18 mouse cellular contexts compared by ENCODE assay signal in the genomic region with DNA sequence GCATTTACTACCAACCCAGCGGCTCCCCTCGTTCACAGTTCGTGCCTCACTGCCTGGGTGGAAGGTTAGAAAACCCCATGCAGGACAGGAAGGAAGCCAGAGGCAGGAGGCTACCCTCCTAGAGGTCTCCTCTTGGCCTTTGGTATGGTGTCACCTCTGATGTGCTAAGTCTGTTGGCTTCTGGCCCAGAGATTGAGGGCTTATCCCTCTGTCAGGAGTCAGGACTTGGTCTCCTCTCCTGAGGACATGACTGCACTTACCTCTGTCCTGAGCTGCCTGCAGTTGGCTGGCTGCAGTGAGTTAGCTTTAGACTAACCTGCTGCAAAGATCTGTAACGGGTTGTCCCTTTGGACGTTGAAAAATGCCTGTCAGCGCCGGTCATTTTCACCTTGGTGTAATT.
A peak's percentile ranks its signal among the peaks of the same experiment; 100 is the strongest.
DNase-seq lines count a peak whose midpoint lies in the region; ATAC-seq and TF ChIP-seq lines count a peak whose summit lies in the region.
"Had no signal": no experiment of that assay in that cellular context is flagged by ENCODE, and none has a peak within 500 bp of the region (broad histone marks: within the 10 kb centered on the region; RNA-seq: fewer than 3 reads in every experiment).

No protein-coding gene starts in this region.

- no peak for ATAC-seq in heart, embryonic 11.5 days (replicated peaks; ENCODE audit: insufficient number of reproducible peaks, low FRiP score, low TSS enrichment)
- ATAC-seq in megakaryocyte, adult 5-6 weeks (ENCODE audit: poor library complexity, severe bottlenecking), result peak; percentile 7; the same call in 1 of the 2 replicates
- ATAC-seq: forebrain, embryonic 15.5 days; inflammation-experienced regulatory T-cells, adult 6 months had no signal

- H3K79me2 ChIP-seq in liver, adult 2 months (ENCODE audit: control insufficient read depth, insufficient read depth, low read length), result peaks cover 16% of the 10 kb centered on the region; the same call in 1 of the 2 replicates

- H3K27ac ChIP-seq in heart, embryonic 11.5 days (ENCODE audit: low read depth, low read length), result no peak overlapping the region
- H3K27ac ChIP-seq in liver, adult 2 months (replicated peaks; ENCODE audit: insufficient read depth, low read depth, low read length), result no peak overlapping the region
- H3K27ac ChIP-seq: forebrain, embryonic 15.5 days; gastrocnemius, adult 2 months; limb, embryonic 10.5 days had no signal

- 47% methylated on average over 7 of the region's 7 CpGs for WGBS in heart, embryonic 11.5 days (ENCODE audit: insufficient replicate concordance)
- WGBS in liver, adult 2 months, result 39% methylated on average over 7 of the region's 7 CpGs

- H3K36me3 ChIP-seq in heart, embryonic 11.5 days (ENCODE audit: control insufficient read depth, insufficient read depth, low read length), result peaks cover 9% of the 10 kb centered on the region; the same call in 1 of the 2 replicates
- peaks cover 12% of the 10 kb centered on the region for H3K36me3 ChIP-seq in liver, adult 2 months (ENCODE audit: control insufficient read depth, insufficient read depth, low read length)
- H3K36me3 ChIP-seq: G1E had no signal

- no peak overlapping the region for H3K9ac ChIP-seq in heart, embryonic 11.5 days (ENCODE audit: low read depth, low read length)
- H3K9ac ChIP-seq in liver, adult 2 months (ENCODE audit: low read depth, low read length), result no peak overlapping the region
- H3K9ac ChIP-seq: forebrain, embryonic 15.5 days had no signal

- no peak for TF ChIP-seq POLR2A in liver, adult 2 months (IDR thresholded peaks at IDR 0.05; ENCODE audit: extremely low read depth, insufficient read depth, low read length)

- DNase-seq in heart, adult 11 months, result peak; percentile 93
- DNase-seq in liver, adult 2 months (ENCODE audit: extremely low read depth, low read depth, low spot score), result peak; percentile 77
- DNase-seq in liver, result no peak
- DNase-seq in heart, postnatal 4 days, result peak; percentile 34
- DNase-seq in urinary bladder, postnatal 10 days (ENCODE audit: low spot score), result no peak
- DNase-seq in gastrocnemius, postnatal 36 days, result no peak
- DNase-seq: cerebellum, adult 18-20 months; gastrocnemius, adult 2 months; lung, postnatal 10 days; right cerebral cortex, postnatal 14 days had no signal

- H3K4me2 ChIP-seq in heart, embryonic 11.5 days, result no peak overlapping the region
- H3K4me2 ChIP-seq: forebrain, embryonic 15.5 days; midbrain, embryonic 11.5 days had no signal

- intact Hi-C loops in gastrocnemius, postnatal 36 days (cut with DNase I), result no loop called here

- no peaks in the 10 kb centered on the region for H3K9me3 ChIP-seq in heart, embryonic 11.5 days (replicated peaks; ENCODE audit: control insufficient read depth, low read length)
- H3K9me3 ChIP-seq: limb, embryonic 10.5 days had no signal

- H3K27me3 ChIP-seq in heart, embryonic 11.5 days (ENCODE audit: control insufficient read depth, insufficient read depth, low read length), result 0 out of 2 replicates have a peak, but pooled peaks cover 3% of the 10 kb centered on the region
- no peaks in the 10 kb centered on the region for H3K27me3 ChIP-seq in liver, adult 2 months (ENCODE audit: control insufficient read depth, insufficient read depth, low read length)
- H3K27me3 ChIP-seq: forebrain, embryonic 15.5 days had no signal

- peaks cover 15% of the 10 kb centered on the region for H3K4me1 ChIP-seq in heart, embryonic 11.5 days (ENCODE audit: control insufficient read depth, insufficient read depth, low read length)
- H3K4me1 ChIP-seq in liver, adult 2 months (ENCODE audit: control insufficient read depth, insufficient read depth, low read length), result peaks cover 10% of the 10 kb centered on the region
- H3K4me1 ChIP-seq: forebrain, embryonic 15.5 days had no signal

- H3K4me3 ChIP-seq in heart, embryonic 11.5 days (ENCODE audit: low read depth, low read length), result no peak overlapping the region
- H3K4me3 ChIP-seq in liver, adult 2 months (ENCODE audit: insufficient read depth, low read depth, low read length), result no peak overlapping the region
- H3K4me3 ChIP-seq: forebrain, embryonic 15.5 days; gastrocnemius, adult 2 months; limb, embryonic 10.5 days; myocyte had no signal

- no peak for TF ChIP-seq CTCF in liver, adult 2 months (IDR thresholded peaks at IDR 0.05; ENCODE audit: low read depth, low read length)

Comparison
In these comparisons a context has a peak if more than half of its experiments do, and no peak if none do; other contexts are left out.
1. DNase-seq: peak in heart, adult 11 months (single experiment), liver, adult 2 months (single experiment) and heart, postnatal 4 days (single experiment); none in liver (single experiment), urinary bladder, postnatal 10 days (single experiment) and gastrocnemius, postnatal 36 days (0 of 2).